Mouse (Mus musculus) kidney, embryonic 16.5 days (tissue): ENCODE data around the gene Rtn4rl1. TPM values are rescaled to one million over a fixed set of nuclear protein-coding genes. Genes with fewer than 3 reads are reported as not detected.
A peak's percentile ranks its signal among the peaks of the same experiment; 100 is the strongest.

ENCODE experiments used
- ATAC-seq: fragments of 200-750 bp; cut with Nextera tagmentation; 2 replicates; pipeline ENCODE4 v1.8.0; 2017; ENCODE audit warnings: moderate TSS enrichment; ENCODE audit not compliant: low FRiP score, low TSS enrichment
- H3K27ac ChIP-seq: fragments of 300-500 bp; sonication (generic); 2 replicates; pipeline ENCODE4 v1.5.1; 2014; ENCODE audit warnings: low read length
- H3K27me3 ChIP-seq: fragments of 300-500 bp; sonication (generic); 2 replicates; pipeline ENCODE4 v1.6.1; 2014; ENCODE audit warnings: low read length, control low read depth, mixed read lengths; ENCODE audit not compliant: insufficient read depth
- H3K36me3 ChIP-seq: fragments of 300-500 bp; sonication (generic); 2 replicates; pipeline ENCODE4 v1.6.1; 2014; ENCODE audit warnings: low read length, control low read depth, mixed read lengths; ENCODE audit not compliant: insufficient read depth
- H3K4me1 ChIP-seq: fragments of 300-500 bp; sonication (generic); 2 replicates; pipeline ENCODE4 v1.6.1; 2014; ENCODE audit warnings: low read length, control low read depth, mixed read lengths; ENCODE audit not compliant: insufficient read depth
- H3K4me2 ChIP-seq: fragments of 300-500 bp; sonication (generic); replicated peaks from 2 replicates; pipeline ENCODE4 v1.6.1; 2014; ENCODE audit warnings: low read depth, low read length
- H3K4me3 ChIP-seq: fragments of 300-500 bp; sonication (generic); 2 replicates; pipeline ENCODE4 v1.5.1; 2014; ENCODE audit warnings: mild to moderate bottlenecking, low read length
- H3K9ac ChIP-seq: fragments of 300-500 bp; sonication (generic); replicated peaks from 2 replicates; pipeline ENCODE4 v1.6.1; 2014; ENCODE audit warnings: low read length
- H3K9me3 ChIP-seq: fragments of 300-500 bp; sonication (generic); 2 replicates; pipeline ENCODE4 v1.6.1; 2016; ENCODE audit warnings: low read length, control low read depth
- WGBS: fragments of 180-500 bp; shearing (Covaris S2); extraction: QIAGEN DNeasy Blood & Tissue Kit; methylation state at CpG from one replicate; pipeline ENCODE4 v1.1.7; 2014; 5-methylcytosine and 5-hydroxymethylcytosine counted together
- polyA plus RNA-seq: library from polyadenylated mRNA; unstranded; fragments of >200 nt; fragmentation: Nextera tagmentation; extraction: Ambion mirVana; gene quantifications from 2 replicates; pipeline ENCODE4 v1.2.1, GENCODE M21; 2015

The Rtn4rl1 gene
- polyA plus RNA-seq, 1 experiment from 2014 or later, result 5.0 TPM

- H3K9ac ChIP-seq, result no peak overlapping the region
- no peak overlapping the region for H3K4me3 ChIP-seq
- ATAC-seq, result no peak
- H3K27me3 ChIP-seq, result no peaks in the 10 kb centered on the region
- no peaks in the 10 kb centered on the region for H3K36me3 ChIP-seq
- peaks cover 42% of the 10 kb centered on the region for H3K4me1 ChIP-seq
- 41% methylated on average over 15 of the region's 15 CpGs for WGBS
- no peaks in the 10 kb centered on the region for H3K9me3 ChIP-seq
- no peak overlapping the region for H3K4me2 ChIP-seq
- H3K27ac ChIP-seq, result no peak overlapping the region
These were observed 72.0 kb downstream of the Rtn4rl1 start for GRCm38 (mm10) chr11:75265545-75265944.

- Histone ChIP-seq H3K4me3 (no peak overlapping the region), H3K9me3 (no peaks in the 10 kb centered on the region), H3K9ac (no peak overlapping the region), H3K27me3 (no peaks in the 10 kb centered on the region), H3K27ac (no peak overlapping the region), H3K36me3 (no peaks in the 10 kb centered on the region), H3K4me1 (peaks cover 24% of the 10 kb centered on the region), H3K4me2 (no peak overlapping the region)
- 50% methylated on average over 9 of the region's 9 CpGs for WGBS
- no peak for ATAC-seq
These were observed 74.3 kb downstream of the Rtn4rl1 start for GRCm38 (mm10) chr11:75267826-75268281.

GRCm38 (mm10) chr11:75268492-75268891 is 74.9 kb downstream of the Rtn4rl1 start:
- Histone ChIP-seq H3K4me3 (no peak overlapping the region), H3K4me1 (peaks cover 19% of the 10 kb centered on the region), H3K36me3 (no peaks in the 10 kb centered on the region), H3K27ac (no peak overlapping the region), H3K9me3 (no peaks in the 10 kb centered on the region), H3K9ac (no peak overlapping the region), H3K4me2 (no peak overlapping the region), H3K27me3 (no peaks in the 10 kb centered on the region; the same call in 1 of the 2 replicates)
- WGBS, result 87% methylated on average over 5 of the region's 5 CpGs
- no peak for ATAC-seq

- H3K36me3 ChIP-seq, result no peaks in the 10 kb centered on the region
- H3K4me1 ChIP-seq, result peaks cover 16% of the 10 kb centered on the region
- no peaks in the 10 kb centered on the region; the same call in 1 of the 2 replicates for H3K27me3 ChIP-seq
- H3K9ac ChIP-seq, result no peak overlapping the region
- no peak overlapping the region for H3K4me3 ChIP-seq
- no peak overlapping the region for H3K4me2 ChIP-seq
- ATAC-seq, result no peak
- no peaks in the 10 kb centered on the region for H3K9me3 ChIP-seq
- whole genome bisulfite sequencing, result 72% methylated on average over 4 of the region's 4 CpGs
- H3K27ac ChIP-seq, result no peak overlapping the region
These were observed 75.6 kb downstream of the Rtn4rl1 start for GRCm38 (mm10) chr11:75269213-75269612.

- Histone ChIP-seq H3K9me3 (no peaks in the 10 kb centered on the region), H3K4me1 (peaks cover 14% of the 10 kb centered on the region), H3K36me3 (no peaks in the 10 kb centered on the region), H3K27me3 (no peaks in the 10 kb centered on the region; the same call in 1 of the 2 replicates), H3K4me2 (no peak overlapping the region), H3K9ac (no peak overlapping the region), H3K4me3 (no peak overlapping the region), H3K27ac (no peak overlapping the region)
- no peak for ATAC-seq
- WGBS, result 73% methylated on average over 8 of the region's 8 CpGs
These were observed 76.8 kb downstream of the Rtn4rl1 start for GRCm38 (mm10) chr11:75270276-75270984.

GRCm38 (mm10) chr11:75270985-75271434 is 77.4 kb downstream of the Rtn4rl1 start:
- H3K4me3 ChIP-seq, result no peak overlapping the region
- H3K27ac ChIP-seq, result no peak overlapping the region
- no peak overlapping the region for H3K9ac ChIP-seq
- H3K27me3 ChIP-seq, result no peaks in the 10 kb centered on the region; the same call in 1 of the 2 replicates
- ATAC-seq, result no peak
- peaks cover 8% of the 10 kb centered on the region; the same call in 1 of the 2 replicates for H3K4me1 ChIP-seq
- no peaks in the 10 kb centered on the region for H3K36me3 ChIP-seq
- H3K4me2 ChIP-seq, result no peak overlapping the region
- no peaks in the 10 kb centered on the region for H3K9me3 ChIP-seq
- 74% methylated on average over 7 of the region's 7 CpGs for WGBS

- Histone ChIP-seq H3K27me3 (no peaks in the 10 kb centered on the region; the same call in 1 of the 2 replicates), H3K4me3 (no peak overlapping the region), H3K4me2 (peak overlapping the region; percentile 7; the same call in 1 of the 2 replicates), H3K36me3 (no peaks in the 10 kb centered on the region), H3K9me3 (no peaks in the 10 kb centered on the region), H3K27ac (no peak overlapping the region), H3K4me1 (0 out of 2 replicates have a peak, but pooled peaks cover under 1% of the 10 kb centered on the region), H3K9ac (no peak overlapping the region)
- ATAC-seq, result no peak
- WGBS, result 10% methylated on average over 8 of the region's 8 CpGs
These were observed 79.9 kb downstream of the Rtn4rl1 start for GRCm38 (mm10) chr11:75273466-75273865.

- Histone ChIP-seq H3K9me3 (no peaks in the 10 kb centered on the region), H3K9ac (no peak overlapping the region), H3K4me3 (no peak overlapping the region), H3K4me1 (peaks cover 7% of the 10 kb centered on the region; the same call in 1 of the 2 replicates), H3K4me2 (no peak overlapping the region), H3K27me3 (peaks cover 3% of the 10 kb centered on the region; the same call in 1 of the 2 replicates), H3K27ac (no peak overlapping the region), H3K36me3 (no peaks in the 10 kb centered on the region)
- 37% methylated on average over 6 of the region's 6 CpGs for WGBS
- ATAC-seq, result no peak
These were observed 81.5 kb downstream of the Rtn4rl1 start for GRCm38 (mm10) chr11:75275035-75275434.

GRCm38 (mm10) chr11:75278115-75278514 is 84.5 kb downstream of the Rtn4rl1 start:
- WGBS, result 73% methylated on average over 7 of the region's 7 CpGs
- peaks cover 22% of the 10 kb centered on the region for H3K4me1 ChIP-seq

GRCm38 (mm10) chr11:75279013-75279341 is 85.4 kb downstream of the Rtn4rl1 start:
- peak overlapping the region; percentile 53 for H3K4me2 ChIP-seq
- WGBS, result 17% methylated on average over 4 of the region's 4 CpGs
- H3K27me3 ChIP-seq, result peaks cover 37% of the 10 kb centered on the region
- H3K9me3 ChIP-seq, result no peaks in the 10 kb centered on the region
- peak overlapping the region; percentile 22 for H3K9ac ChIP-seq
- no peaks in the 10 kb centered on the region for H3K36me3 ChIP-seq
- no peak overlapping the region for H3K27ac ChIP-seq
- H3K4me3 ChIP-seq, result peak overlapping the region; percentile 29
- peaks cover 22% of the 10 kb centered on the region for H3K4me1 ChIP-seq
- ATAC-seq, result no peak

More at GRCm38 (mm10) chr11:75278115-75278514, 84.5 kb downstream of the Rtn4rl1 start:
- no peaks in the 10 kb centered on the region for H3K9me3 ChIP-seq
- no peak for ATAC-seq
- H3K27me3 ChIP-seq, result peaks cover 31% of the 10 kb centered on the region
- no peaks in the 10 kb centered on the region for H3K36me3 ChIP-seq
- no peak overlapping the region for H3K9ac ChIP-seq
- H3K4me2 ChIP-seq, result no peak overlapping the region
- H3K4me3 ChIP-seq, result no peak overlapping the region
- H3K27ac ChIP-seq, result no peak overlapping the region
